Mouse (Mus musculus): Measurements from ENCODE around the gene Tgm4.

- TF ChIP-seq ZC3H11A (IDR thresholded peaks at IDR 0.05; ENCODE audit: borderline replicate concordance, low read depth, low read length) (no peak), HCFC1 (IDR thresholded peaks at IDR 0.05; ENCODE audit: borderline replicate concordance, insufficient read depth, low read length) (no peak)
Observed at GRCm38 (mm10) chr9:123080796-123081195, 46.3 kb downstream of the Tgm4 start.
